Mouse (Mus musculus) left cerebral cortex, adult 2 months (tissue): ENCODE data around the gene Arhgef40. TPM values are rescaled to one million over a fixed set of nuclear protein-coding genes. Genes with fewer than 3 reads are reported as not detected.

Experiments
- DNase-seq, 2 experiments: peaks; one replicate each; pipeline ENCODE4 v3.0.0; 2021 to 2022; ENCODE audit warnings: low spot score in 2 of 2, mixed read lengths in 1 of 2; ENCODE audit errors: extremely low spot score in 1 of 2
- H3K27ac ChIP-seq: fragments of 200-600 bp; 2 replicates; pipeline ENCODE4 v1.8.1; 2022
- H3K4me3 ChIP-seq: fragments of 200-600 bp; 2 replicates; pipeline ENCODE4 v1.8.1; 2022
- CTCF ChIP-seq: fragments of 200-600 bp; IDR thresholded peaks from 2 replicates; pipeline ENCODE4 v1.8.1; 2022; ENCODE audit warnings: antibody characterized with exemption, mild to moderate bottlenecking, moderate library complexity
- intact Hi-C: fragments of 180-260 bp; cut with DNase I; formaldehyde crosslinking; loops from one replicate; pipeline ENCODE4 v1.15.1; 2025
- long read RNA-seq, 2 experiments: library from polyadenylated mRNA; stranded (forward); transcript quantifications; one replicate each; pipeline ENCODE4 v2.0.0; 2021; ENCODE audit warnings: borderline mapping rate in 2 of 2
- total RNA-seq, 2 experiments: library from RNA; stranded (reverse); gene quantifications; 2 replicates each; pipeline ENCODE4 v1.2.3; 2021

The Arhgef40 gene
- 10 to 100 TPM; 28.8 to 31.1 TPM for total RNA-seq
- long read RNA-seq, experiment 1, full-length matches to known transcripts: 8 of 38 reads
- long read RNA-seq, experiment 1, partial matches to known transcripts: 17 of 38 reads
- long read RNA-seq, experiment 1, other reads (novel, unspliced or antisense): 13 of 38 reads
- long read RNA-seq, experiment 2, full-length matches to known transcripts: 15 of 40 reads
- long read RNA-seq, experiment 2, partial matches to known transcripts: 6 of 40 reads
- long read RNA-seq, experiment 2, other reads (novel, unspliced or antisense): 19 of 40 reads

GRCm38 (mm10) chr14:51984247-51985231 is at the start of gene Arhgef40:
Arhgef40 (plus strand) TSS chr14:51984719.
- no peak for TF ChIP-seq CTCF
- intact Hi-C loops: loop anchor here (1.0 kb wide), 1 partner anchor 55 kb away; no protein-coding TSS in a partner anchor
- Histone ChIP-seq H3K27ac (peak within 1 kb of the TSS; percentile 84), H3K4me3 (peak within 1 kb of the TSS; percentile 72)
- DNase-seq: peak; percentile 62 to 77

GRCm38 (mm10) chr14:51939005-51939404 is 45.5 kb upstream of the Arhgef40 start:
- DNase-seq: no peak
- Histone ChIP-seq H3K27ac (no peak overlapping the region), H3K4me3 (no peak overlapping the region)
- intact Hi-C loops: no loop called here
- no peak for TF ChIP-seq CTCF

GRCm38 (mm10) chr14:51940944-51941560 is 43.5 kb upstream of the Arhgef40 start:
- TF ChIP-seq CTCF: no peak
- DNase-seq: no peak
- Histone ChIP-seq H3K4me3 (no peak overlapping the region), H3K27ac (no peak overlapping the region)
- intact Hi-C loops: loop anchor here (5.0 kb wide), 1 partner anchor 39 kb away; no protein-coding TSS in a partner anchor

- DNase-seq: no peak
- no peak for TF ChIP-seq CTCF
- intact Hi-C loops: loop anchor here (5.0 kb wide), 1 partner anchor 39 kb away; no protein-coding TSS in a partner anchor
- no peak overlapping the region for H3K4me3 ChIP-seq
- no peak overlapping the region for H3K27ac ChIP-seq
Measured at GRCm38 (mm10) chr14:51941577-51941976, 42.9 kb upstream of the Arhgef40 start.

DNA sequence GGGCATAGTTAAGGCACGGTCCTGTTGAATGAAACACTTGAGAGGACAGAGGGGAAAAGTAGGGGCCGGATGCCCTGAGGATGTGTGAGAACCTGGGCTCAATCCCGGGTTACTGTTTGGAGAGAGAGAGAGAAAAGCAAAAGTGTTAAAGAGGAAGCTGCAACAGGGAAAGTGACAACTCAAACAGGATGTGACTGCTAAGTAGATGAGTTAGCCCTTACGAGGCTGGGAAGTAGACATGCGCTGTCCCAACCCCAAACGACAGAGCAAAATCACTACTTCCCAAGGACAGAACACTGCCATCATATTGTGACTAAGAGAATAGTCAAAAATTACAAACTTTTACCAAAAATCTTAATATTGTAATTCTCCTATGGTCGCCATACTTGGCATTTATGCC is 42.3 kb upstream of the Arhgef40 start:
- DNase-seq: no peak
- no peak overlapping the region for H3K27ac ChIP-seq
- intact Hi-C loops: loop anchor here (5.0 kb wide), 1 partner anchor 40 kb away; no protein-coding TSS in a partner anchor
- H3K4me3 ChIP-seq: no peak overlapping the region
- TF ChIP-seq CTCF: no peak

- no peak for DNase-seq
- Histone ChIP-seq H3K4me3 (no peak overlapping the region), H3K27ac (no peak overlapping the region)
- no peak for TF ChIP-seq CTCF
- intact Hi-C loops: loop anchor here (5.0 kb wide), 1 partner anchor 41 kb away; no protein-coding TSS in a partner anchor
Measured at GRCm38 (mm10) chr14:51943336-51943735, 41.2 kb upstream of the Arhgef40 start.

GRCm38 (mm10) chr14:51960316-51960715 is 24.2 kb upstream of the Arhgef40 start:
- intact Hi-C loops: no loop called here
- no peak for TF ChIP-seq CTCF
- no peak overlapping the region for H3K27ac ChIP-seq
- DNase-seq: no peak
- H3K4me3 ChIP-seq: no peak overlapping the region

GRCm38 (mm10) chr14:51967400-51967799 is 17.1 kb upstream of the Arhgef40 start:
- Histone ChIP-seq H3K4me3 (no peak overlapping the region), H3K27ac (no peak overlapping the region)
- intact Hi-C loops: no loop called here
- no peak for TF ChIP-seq CTCF
- no peak for DNase-seq

DNA sequence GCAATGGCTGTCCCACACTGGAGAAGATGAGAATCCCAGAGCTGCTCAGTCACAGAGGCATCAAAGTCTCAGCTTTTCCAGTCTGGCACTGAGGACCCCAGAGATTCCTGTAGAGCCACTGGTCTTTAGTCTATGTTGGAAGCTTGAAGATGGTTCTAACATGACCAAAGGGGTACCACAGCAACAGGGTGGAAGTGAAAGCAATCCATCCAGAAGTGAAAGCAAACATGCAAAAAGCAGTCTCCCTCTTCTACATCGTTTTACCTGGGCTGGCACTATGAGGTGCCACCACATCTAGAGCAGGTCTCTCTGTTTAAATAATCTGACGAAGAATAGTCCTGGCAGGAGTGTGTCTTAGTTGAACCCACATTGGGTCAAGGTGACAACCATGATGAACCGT is 5.3 kb upstream of the Arhgef40 start:
- Histone ChIP-seq H3K4me3 (no peak overlapping the region), H3K27ac (no peak overlapping the region)
- intact Hi-C loops: no loop called here
- no peak for DNase-seq
- TF ChIP-seq CTCF: no peak

DNA sequence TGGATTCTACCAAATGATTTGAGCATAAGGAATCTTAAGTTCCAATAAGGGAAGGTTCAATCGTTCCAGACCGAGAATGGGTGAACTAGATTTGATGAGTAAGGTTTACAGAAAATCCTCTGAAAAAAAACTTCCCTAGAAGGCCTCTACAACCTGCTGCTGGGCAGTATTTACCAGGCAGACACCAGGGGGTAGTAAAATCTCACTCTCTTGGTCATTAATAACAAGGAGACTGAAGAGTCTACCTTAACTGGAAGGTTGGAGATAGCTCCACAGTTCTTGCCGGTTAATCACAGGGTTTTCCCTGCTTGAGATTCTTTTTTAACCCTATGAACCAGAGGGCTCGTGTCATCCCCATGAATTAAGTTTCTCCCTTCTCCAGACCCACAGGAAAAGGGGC is 1.3 kb upstream of the Arhgef40 start:
- DNase-seq: no peak
- H3K27ac ChIP-seq: no peak overlapping the region
- intact Hi-C loops: no loop called here
- TF ChIP-seq CTCF: no peak; the same call in none of the 2 replicates
- H3K4me3 ChIP-seq: no peak overlapping the region

DNA sequence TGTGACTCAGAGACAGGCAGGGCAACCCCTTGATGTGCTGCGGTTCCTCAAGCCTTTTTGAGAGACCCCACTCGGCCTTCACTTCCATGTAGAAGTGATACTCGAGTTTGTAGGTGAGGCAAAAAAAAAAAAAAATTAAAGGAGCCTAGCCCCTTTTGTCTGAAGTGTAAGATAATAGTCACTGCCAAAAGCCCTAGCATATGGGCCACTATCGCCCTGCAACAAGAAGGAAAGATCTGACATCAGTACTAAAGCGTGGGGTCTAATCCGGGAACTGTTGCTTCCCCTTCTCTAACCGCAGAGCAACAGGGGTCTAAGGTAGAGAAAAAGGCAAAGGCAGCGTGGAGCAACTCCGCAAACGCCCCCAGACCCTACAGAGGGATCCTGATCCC is 668 bp upstream of the Arhgef40 start:
- no peak for TF ChIP-seq CTCF
- Histone ChIP-seq H3K4me3 (peak overlapping the region; percentile 72), H3K27ac (no peak overlapping the region; the same call in 1 of the 2 replicates)
- DNase-seq: no peak
- intact Hi-C loops: no loop called here
